Mouse (Mus musculus): ENCODE results near the gene Daam1.

Gene Daam1

DNA sequence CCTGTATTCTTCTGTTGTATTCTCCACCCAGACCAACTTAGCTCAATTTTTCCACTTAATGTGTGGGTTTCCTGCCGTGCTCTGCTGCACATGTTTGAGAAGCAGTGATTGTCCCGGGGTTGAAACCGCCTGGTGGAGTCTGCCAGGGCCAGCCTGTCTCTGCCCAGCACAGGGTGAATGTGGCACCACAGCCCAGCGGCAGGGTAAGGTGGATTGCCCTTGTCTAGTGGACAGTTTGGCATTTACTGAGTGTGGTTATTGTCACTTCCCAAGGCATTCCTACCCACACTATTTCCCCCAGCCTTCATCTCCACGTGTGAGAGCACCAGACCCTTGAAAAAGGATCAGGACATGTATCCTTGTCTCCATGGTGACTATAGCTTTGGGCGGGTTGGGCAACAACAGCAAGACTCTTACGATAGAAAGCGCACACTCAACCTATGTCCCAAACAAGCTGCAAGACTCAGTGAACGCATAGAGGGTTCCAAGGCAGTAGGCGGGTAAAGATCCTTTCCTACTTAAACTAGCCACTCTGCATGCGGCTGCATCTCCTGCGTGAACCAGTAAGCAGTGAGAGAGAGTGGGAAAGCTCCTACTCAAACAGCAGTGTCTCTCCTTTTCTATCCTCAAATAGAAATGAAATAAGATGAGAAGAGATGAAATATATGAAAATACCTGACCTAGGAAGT is 139.2 kb downstream of the Daam1 start:
- no peak for DNase-seq (ENCODE audit: low spot score)

DNA sequence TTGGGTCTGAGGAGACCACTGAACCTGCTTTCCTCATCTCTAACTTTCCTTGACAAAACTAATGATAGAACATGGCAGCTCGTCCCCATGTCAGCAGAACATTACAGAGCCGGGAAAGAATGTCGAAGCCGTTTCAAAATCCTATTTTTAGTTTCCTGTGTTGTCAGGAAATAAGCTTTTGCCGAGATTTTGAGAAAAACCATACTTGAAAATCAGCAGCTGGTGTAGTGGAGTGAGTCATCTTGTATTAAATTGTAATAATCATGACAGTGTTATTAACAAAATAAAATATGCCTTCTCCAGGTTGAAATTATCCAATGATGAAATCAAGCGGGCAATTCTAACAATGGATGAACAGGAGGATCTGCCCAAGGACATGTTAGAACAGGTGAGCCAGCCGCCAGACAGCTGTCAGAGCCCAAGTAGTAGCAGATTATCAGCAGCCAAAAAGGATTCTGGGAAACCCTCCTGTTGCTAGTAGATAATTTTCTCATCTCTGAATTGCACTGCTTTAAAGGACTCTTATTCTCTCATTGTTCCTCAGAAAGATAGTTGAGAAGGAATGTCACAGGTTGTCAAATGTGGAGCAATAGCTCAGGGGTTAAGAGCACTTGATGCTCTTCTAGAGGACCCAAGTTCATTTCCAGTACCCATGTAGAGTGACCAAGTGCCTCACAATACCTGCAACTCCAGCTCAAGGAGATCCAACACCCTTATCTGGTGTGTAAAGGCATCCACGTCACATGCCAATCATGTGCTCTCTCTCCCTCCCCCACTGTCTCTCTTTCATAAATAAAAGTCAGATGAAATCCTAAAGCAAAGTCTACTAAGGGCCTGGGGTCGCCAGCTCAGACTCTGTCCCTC is 140.1 kb downstream of the Daam1 start:
- DNase-seq (ENCODE audit: low spot score): no peak

DNA sequence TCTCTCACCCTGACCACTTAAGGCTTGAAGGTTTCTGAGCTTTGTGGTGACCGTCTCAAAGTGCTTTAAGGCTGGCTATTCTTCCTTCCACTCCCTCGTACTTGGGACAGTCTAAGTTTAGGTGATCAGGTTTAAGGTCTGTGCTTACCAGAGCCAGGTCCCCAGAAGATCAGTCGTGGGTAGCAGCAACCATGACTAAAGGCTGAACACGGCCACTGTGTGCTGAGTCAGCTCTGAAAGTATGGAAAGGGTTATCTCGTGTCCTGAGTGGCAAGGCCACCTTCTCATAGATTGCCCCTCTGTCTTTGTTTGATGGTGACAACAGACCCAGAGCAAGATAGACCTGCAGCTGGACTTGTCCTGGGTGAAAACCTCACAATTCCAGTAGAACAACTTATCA is 141.2 kb downstream of the Daam1 start:
- no peak for DNase-seq (ENCODE audit: low spot score)

DNA sequence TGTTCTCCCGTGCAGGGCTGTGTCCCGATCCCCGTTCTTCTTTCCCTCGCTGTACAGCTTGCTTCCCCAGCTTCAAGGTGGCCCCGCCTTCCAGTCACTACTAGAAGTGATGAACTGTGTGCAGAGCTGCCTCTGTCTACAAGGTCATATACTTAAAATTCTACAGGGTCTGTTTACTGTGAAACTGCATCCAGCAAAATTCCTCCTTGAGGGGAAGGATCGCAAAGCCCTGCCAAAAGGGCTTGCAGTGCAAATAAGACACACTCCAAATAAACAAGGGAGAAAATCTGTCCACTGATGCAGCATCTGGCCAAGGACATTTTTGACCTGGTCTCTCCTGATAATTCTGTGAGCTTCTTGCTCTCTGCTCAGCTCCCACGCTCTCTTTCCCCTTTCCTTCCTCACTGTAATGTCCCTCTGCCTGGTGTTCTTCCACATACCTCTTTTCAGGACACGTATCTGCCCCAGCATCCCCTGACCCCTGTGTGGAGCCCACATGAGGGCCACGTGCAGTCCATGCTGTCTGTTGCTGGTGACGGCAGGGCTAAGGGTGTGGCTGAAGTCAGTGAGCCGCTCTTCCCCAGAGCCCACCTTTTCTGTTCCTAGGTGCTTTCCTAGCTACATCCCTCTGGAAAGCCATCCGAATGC is 141.9 kb downstream of the Daam1 start:
- no peak for DNase-seq (ENCODE audit: low spot score)

DNA sequence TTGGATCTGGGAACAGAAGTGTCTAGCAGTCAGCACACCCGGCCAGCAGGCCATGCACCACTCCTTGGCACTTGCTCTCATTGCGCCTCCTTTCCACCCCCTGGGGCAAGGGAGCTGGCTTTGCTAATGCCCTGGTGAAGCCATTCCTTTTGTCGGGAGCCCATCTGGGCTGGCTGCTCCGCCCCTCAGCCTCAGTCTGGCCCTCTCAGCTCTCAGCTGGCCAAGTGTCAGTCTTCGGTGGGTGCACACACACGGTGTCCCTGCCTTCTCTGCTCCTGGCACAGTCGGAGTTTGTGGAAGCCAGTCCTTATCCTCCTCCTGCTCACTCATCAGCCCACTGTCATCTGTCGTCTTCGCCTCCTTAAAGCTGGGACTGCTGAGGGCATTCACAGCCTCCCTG is 142.7 kb downstream of the Daam1 start:
- DNase-seq (ENCODE audit: low spot score): no peak

DNA sequence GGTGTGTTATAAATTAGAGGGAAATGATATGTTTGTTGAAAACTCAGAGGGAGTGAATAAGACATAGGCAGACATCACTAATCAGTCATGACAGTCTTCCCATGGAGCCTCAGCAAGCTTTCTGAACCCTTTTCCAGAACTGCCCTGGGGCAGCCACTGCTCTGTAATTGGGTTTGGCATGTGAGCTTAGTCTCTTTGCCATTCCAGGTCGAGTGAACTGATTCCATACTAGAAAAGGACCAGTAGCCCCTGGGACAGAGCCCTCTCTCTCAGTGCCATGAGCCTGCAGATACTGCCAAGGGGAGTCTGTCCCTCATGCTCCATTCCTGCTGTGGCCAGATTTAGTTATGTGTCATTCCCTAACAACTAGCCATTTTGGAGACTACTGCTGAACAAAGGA is 144.7 kb downstream of the Daam1 start:
- no peak for DNase-seq (ENCODE audit: low spot score)

DNA sequence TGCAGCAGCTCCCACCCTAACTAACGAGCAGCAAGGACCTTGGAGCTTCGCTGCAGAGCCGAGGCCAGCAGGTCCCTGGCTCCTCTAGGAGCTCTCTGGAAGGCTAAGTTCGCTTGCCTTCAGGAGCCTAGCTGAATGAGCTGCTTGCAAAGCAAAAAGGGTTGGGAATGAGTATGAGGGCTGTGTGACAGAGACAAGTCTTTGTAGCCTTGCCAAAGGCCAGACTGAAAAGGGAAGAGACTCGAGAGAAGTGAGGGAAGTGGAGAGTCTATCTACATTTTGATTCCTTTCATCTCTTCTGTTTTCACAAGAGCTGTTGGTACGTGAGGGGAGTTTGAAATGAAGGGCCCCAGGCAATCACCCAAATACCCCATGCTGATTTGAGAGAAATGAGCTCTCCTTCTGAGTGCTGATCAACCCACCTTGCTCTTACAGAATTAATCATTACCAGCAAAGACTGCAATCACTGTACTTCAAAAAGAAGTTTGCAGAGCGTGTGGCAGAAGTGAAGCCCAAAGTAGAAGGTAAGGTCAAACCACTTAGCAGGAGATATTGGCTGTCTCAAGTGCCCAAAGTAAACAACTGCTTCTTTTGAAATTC is 145.6 kb downstream of the Daam1 start:
- DNase-seq (ENCODE audit: low spot score): no peak

DNA sequence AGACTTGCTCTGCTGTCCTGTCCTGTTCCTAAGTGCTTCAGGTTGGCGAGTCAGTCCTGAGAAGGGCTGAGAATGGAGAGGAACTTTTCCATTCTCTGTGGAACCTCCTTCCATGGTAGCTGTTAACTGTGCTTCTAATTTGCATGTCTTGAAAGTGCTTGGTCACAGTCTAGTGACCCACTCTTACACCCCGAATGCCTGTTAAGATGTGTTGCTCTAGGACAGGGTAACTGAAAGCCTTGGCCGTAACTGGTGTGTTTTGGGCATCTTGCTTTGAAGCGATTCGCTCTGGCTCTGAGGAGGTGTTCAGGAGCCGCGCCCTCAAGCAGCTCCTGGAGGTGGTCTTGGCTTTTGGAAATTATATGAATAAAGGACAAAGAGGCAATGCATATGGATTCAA is 146.5 kb downstream of the Daam1 start:
- DNase-seq (ENCODE audit: low spot score): no peak

DNA sequence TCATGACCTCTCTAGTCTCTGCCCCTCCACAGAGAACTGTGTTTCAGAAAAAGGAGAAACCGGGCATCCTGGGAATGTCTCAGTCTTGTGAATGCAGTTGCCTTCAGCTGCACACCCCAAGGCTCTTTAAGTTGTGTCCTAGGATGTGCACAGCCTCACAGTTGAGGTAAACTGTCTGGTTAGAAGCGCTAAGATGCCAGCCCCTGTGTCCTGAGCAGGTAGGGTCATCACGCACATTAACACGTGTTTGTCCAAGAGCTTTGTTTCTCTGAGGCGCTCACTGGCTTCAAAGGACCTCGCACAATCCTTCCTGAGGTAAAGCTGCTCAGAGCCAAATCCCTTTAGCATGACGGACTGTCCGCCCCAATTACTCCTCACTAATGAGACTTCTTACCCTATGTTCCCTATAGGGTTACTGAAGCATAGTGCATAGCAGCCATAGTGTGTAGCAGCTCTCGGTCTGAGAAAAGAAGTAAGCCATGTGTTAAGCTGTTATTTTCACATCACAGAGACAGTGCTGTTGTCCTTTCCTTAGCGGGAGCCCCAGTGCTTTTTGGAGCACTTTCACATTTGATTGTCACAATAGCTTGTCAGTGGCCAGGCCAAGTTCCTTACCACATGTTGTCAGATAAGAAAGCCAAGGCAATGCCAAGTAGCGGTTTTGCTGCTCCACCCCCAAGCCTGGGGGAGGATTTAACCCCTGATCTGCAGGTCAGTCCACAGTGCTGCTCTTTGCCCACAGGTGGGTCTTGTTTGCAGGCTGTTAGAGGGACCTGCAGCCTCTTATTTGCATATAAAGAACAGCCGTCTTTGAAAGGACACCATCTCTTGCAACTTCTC is 147.9 kb downstream of the Daam1 start:
- DNase-seq (ENCODE audit: low spot score): peak; percentile 23

DNA sequence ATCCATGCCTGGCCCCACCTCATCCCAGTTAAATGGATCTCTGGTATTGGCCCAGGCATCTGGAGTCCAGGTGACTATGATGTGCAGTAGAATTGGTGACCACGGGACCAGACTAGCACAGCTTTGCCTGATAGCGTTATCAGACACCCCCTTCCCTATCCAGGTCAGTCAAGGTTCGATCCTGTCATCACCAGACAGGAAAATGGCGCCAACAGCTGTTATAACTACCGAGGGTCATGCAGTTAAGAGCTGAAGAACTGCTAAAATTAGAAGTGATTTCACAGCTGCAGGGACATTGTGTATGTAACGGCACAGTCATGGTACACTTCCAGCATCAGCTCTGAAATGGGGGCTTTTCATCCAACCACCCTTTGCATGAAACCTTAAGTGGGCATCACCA is 149.3 kb downstream of the Daam1 start:
- no peak for DNase-seq (ENCODE audit: low spot score)

DNA sequence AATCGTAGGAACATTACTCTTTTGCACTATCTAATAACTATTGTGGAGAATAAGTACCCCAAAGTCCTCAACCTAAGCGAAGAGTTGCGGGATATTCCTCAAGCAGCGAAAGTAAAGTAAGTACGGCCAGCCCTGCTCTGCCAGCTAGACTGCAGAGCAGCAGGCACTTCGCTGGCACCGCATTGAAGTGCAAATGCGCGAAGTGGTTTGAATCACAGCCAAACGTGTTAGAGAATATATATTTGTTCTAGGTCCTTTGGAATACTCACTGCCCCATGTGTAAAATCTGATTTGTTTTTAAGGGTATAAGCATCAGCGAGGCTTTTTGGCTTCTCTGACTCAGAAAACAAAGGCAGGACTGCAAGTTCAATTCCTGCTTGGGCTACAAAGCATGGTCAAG is 149.9 kb downstream of the Daam1 start:
- no peak for DNase-seq (ENCODE audit: low spot score)

DNA sequence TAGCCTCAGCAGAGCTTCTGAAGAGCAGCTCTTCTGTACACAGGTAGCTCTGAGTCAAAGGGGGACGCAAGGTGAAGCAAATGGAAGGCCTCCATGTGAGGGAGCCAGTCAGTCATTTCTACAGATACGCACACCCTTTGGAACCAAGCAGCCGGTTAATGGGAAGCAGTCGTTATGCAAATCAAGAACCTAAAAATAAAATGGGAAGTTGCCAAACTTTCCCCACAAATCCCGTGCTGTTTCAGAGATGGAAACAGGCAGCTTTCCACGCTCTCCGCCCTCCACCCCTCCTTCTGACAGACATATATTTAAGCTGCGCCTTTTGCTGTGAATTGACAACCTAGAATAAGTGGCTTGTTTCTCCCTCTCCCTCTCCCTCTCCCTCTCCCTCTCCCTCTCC is 150.4 kb downstream of the Daam1 start:
- no peak for DNase-seq (ENCODE audit: low spot score)

DNA sequence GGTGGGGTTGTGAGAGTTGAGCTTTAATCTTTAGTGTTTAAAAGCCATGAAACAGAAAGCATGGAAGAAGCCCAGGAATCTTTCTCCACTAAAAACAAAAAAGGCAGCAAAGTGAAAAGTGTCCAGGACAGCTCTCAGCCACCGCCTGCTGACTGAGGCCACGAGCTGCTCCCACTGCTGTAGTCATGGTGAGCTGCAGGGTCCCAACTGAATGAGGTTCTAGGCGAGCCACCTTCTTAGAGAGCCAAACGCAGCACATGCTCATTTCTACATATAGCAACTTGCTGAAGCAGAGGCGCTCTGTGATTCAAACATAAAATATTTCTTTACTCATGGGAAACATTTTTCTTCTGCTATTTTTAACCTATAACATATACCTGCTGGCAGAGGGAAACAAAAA is 150.9 kb downstream of the Daam1 start:
- no peak for DNase-seq (ENCODE audit: low spot score)

DNA sequence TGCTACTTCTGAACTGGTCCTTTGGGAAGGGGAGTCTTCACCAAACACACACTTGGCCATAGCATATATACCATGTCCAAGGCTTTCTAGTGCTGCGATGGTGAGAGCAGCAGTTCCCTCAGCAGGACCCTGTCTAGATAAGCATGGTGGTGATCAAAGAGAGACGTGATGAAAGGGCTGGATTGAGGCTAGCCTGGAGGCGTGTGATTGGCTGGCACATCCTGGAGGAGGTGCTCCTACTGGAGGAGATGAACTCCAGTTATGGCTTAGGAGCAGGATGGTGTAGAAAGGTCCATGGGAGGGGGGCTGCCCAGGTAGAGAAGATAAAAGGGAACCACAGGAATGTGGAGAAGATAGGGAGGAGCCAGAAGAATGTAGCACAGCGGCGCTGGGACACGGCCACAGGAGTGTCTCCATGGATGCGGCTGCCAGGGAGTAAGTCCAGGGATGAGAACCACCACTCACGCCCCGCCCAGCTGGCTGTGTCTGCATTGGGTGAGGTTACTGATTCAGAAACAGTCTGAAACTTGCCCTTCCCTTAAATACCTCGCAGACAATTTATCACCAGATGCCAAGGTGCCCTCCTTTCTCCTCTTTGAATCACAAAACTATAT is 152.3 kb downstream of the Daam1 start:
- DNase-seq (ENCODE audit: low spot score): no peak

DNA sequence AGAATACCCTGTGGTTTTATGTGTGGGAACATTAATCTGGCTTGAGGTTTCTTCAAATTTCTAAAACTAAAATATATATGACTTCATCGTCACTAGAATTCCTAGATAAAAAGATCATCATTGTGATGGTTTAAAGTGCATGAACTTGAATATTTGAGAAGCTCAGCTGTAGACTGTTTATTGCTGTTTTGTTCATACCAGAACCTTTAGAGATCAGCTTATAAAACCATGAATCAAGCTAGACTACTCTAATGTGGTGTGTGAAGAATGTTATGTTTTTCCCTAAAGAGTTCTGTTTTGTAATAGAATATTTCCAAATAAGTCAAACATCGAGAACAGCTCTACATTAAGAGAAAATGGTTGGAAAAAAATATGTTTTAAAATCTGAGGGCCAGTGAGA is 156.3 kb downstream of the Daam1 start:
- no peak for DNase-seq (ENCODE audit: low spot score)

DNA sequence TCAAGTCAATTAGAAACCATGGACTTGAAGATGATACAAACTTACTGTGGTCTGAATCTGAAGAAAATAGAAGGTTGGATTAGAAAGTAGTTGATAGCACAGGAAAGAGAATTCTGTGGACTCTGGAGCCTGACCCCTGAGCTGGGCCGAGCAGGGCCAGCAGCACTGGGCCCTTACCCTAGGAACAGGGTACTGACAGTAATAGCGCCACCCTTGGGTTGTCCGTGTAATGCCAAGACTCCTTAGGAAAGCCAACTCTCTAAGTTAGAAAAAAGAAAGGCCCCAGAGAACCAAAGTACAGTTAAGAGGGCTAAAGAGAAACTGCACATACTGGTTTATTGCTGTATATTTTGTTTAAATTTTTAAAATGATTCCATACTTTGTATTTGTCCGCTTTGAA is 157.0 kb downstream of the Daam1 start:
- DNase-seq (ENCODE audit: low spot score): no peak

DNA sequence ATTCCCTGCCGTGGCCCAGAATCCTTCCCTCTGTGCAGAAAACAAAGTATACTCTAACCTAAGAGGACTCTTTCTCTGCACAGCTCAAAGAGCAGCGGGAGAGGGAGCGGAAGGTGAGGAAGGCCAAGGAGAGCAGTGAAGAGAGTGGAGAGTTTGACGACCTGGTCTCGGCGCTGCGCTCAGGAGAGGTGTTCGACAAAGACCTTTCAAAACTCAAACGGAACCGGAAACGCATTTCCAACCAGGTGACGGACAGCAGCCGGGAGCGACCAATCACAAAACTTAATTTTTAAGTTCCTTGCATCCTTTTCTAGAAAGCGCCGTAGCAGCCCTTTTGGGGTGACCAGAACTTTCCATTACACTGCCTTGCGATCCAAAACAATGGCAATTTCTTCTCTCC is 158.7 kb downstream of the Daam1 start:
- DNase-seq (ENCODE audit: low spot score): no peak

DNA sequence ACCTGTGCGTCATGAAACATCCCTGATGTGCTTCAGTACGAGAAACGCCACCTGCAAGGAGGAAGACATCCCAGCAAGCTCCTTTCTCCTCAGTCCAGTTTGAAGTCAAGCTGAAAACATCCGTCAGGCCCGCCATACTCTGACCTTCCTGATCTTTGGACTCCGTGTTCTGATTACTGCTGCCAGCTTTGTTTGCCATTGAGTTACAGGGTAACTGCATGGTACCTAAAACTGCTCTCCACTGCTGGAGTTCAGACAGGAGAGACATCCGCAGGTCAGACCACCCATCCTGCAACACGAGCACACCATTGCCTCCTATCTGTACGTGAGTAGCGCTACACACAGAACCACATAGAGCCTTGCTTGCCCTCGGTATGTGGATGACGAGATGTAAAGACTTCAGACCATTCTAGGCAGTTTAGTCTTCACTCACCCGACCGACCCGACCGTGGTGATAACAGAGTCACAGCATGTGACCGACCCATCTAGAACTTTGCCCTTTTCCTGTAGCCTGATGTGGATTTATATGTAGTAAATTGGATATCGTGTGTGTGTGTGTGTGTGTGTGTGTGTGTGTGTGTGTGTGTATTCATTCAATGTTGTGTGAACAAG is 161.8 kb downstream of the Daam1 start:
- DNase-seq (ENCODE audit: low spot score): no peak

DNA sequence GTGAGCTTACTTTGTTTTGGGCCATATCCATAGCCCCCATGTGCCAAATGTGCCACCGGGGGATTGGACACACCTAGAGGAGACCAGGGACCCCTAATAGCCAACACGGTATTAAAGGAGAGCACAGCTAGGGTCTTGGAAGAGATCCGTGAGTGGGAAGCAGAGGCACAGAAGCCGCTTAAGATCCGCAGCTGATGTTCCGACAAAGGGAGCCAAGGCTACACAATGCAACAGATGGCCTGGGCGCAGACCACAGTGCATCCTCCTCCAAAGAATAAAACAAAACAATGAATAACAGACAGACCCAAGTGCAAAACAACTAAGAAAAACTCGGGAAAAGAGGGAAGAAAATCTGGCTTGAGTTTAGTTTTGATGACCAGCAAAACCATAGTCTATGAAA is 165.0 kb downstream of the Daam1 start:
- no peak for DNase-seq (ENCODE audit: low spot score)

DNA sequence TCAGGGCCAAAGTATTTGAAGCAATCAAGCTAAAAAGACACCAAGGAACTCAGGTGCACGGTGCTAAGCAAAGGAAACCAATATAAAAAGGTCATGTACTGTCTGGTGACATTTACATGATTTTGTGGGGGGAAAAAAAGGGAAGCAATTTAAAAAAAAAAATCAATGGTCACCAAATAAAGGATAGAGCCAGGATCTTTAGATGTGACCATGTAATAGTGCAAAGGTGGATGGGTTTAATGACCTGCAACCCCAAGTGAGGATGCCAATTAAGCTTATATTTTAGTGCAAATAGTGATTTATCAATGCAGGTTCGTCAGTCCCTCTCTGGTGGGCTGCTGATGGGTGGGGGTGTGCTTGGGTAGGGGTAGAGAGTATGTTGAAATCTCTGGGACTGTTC is 166.0 kb downstream of the Daam1 start:
- no peak for DNase-seq (ENCODE audit: low spot score)

DNA sequence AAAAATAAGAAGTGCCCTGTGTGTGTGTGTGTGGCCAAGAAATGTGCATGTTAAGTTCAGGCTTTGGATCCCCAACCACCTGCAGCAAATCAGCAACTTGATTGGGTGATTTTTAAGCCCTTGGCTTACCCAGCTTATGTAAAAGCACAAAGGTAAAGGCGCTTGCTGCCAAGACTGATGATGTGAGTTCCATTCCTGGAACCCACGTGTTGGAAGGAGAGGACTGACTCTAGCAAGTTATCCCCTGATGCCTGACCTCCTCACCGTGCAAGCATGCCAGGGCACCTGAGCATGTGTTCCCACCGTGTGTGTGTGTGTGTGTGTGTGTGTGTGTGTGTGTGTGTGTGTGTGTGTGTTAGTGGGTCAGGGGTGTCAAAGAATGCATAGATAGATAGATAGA is 166.5 kb downstream of the Daam1 start:
- no peak for DNase-seq (ENCODE audit: low spot score)

All from embryo, embryonic 10 days (tissue).